Mouse (Mus musculus): ENCODE results near the gene Tbc1d13. TPM values are rescaled to one million over a fixed set of nuclear protein-coding genes. Genes with fewer than 3 reads are reported as not detected.

The Tbc1d13 gene
- 2.2 and 4.1 TPM in 2 replicates for polyA plus RNA-seq (2015; fragmentation: Nextera tagmentation; extraction: Ambion mirVana)

DNA sequence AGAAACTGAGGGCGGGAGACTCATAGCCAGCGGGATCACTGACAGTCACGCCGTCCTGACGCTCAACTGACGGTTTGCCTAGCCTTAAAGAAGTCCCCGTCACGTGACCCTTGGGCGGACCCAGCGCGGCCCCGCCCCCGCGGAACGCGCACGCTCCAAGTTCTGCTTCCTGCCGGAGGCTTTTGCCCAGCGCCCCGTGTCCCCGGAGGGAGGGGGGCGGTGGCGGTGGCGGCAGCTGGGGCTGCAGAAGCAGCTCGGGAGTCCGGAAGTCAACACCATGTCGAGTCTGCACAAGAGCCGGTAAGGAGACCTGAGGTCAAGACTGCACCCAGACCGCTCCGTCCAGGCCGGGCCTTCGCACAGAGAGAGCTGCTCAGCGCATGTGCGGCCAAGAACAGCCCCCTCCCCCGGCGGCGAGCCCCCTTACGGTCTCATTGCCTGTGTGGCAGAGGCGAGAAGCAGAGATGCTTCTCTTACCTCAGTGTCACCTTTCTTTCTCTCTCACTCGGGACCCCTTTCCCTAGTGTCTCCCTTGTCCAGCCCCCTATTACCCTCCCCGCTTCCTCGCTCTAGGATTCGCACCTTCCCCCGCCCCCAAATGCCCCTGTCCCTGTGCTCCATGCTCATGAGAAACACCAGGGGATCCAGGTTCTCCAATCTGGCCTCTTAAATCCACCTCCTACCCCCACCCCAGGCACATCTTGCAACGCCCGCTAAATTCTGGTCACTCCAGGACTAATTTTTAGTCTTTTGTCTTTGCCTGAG lies at the start of gene Tbc1d13:
TSS of gene Tbc1d13 (plus strand) at position 134 of the 765 bp plus-strand sequence.

DNA sequence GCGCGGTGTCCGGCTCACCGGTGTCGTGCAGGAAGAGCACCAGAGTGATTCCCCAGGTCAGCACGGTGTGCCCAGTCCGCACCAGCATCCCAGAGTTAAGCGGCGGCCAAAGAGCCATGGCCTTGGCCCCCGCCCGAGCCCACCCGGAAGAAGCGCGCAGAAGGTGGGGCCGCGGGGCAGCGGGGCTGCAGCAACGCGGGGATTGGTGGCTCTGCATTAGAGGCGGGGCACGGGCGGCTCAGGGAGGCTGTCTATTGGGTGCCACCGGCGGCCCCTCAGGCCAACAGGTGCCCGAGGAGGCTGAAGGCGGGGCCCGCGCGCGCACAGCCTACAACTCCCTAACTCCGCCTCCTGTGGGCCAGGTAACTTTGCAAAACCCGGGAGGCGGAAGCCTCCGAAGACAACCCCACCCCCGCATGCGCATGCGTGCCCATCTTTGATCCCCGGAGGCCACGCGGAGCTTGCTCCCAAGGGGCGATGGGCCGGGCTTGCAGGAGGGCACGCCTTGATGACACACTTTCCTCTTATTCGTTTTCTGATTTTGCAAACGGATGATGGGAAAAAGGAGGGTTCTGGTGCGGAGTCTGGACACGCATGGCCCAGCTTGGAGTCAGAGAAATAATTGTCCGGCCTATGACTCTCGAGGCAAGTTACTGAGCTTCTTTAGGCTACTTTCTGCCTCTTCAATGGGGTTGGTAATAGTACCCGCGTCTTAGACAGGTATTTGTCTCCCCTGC lies 39.9 kb upstream of the Tbc1d13 start, which contains the start of gene Zdhhc12:
TSS of gene Zdhhc12 (minus strand) at position 178 of the 737 bp plus-strand sequence.

DNA sequence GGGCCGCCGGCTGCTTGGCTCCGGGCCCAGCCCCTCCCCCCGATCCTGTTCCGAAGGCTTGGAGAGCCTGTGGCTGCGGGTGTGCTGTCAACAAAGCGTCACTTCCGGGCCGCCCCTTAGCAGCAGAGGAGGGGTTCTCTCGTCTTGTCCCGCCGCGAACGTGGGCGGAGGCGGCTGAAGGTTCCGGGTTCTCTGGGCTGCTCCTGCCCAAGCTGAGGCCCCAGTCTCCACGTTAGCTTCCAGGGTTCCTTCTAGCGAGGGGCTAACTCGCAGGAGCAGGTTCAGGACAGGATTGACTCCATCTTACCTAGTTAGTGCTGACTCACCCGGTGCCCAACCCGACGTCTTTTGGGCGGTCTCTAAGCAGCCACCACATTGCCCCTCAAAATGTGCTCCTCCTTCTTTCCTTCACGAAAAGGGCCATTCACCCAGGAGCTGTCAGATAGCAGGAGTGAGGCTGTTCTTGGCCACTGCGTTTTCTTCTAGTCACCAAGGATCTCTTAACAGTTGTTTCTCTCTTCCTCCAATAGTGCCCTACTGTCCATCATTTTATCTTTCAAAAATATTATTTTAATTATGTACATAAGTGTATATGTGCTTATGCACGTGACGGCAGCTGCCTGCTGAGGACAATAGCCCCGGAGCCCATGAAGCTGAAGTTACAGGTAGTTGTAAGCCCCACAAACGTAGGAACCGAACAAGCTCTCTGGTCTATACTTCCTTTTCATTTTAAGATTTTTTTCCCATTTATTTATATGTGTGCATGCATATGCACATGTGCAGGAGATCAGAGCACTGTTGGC lies 8.9 kb upstream of the Tbc1d13 start, which contains the start of gene Zer1:
TSS of gene Zer1 (minus strand) at position 114 of the 803 bp plus-strand sequence.

DNA sequence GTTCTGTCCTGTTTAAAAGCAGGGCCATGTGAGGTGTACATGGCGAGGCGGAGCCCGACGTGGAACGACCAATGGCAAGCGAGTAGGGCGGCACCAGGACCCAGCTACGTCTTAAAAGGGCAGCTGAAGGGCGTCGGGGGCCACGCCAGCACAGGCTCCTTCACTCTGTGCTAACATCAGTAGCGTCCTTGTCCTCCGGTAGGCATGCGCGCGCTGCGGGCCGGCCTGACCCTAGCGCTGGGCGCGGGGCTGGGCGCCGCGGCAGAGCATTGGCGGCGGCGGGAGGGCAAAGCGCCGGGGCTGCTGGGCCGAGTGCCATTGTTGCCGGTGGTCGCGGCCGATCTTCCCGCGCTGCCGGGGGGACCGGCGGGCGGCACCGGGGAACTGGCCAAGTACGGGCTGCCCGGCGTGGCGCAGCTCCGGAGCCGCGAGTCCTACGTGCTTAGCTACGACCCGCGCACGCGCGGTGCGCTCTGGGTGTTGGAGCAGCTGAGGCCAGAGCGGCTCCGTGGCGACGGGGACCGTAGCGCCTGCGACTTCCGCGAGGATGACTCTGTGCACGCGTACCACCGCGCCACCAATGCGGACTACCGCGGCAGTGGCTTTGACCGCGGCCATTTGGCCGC lies 37.9 kb downstream of the Tbc1d13 start, which contains the start of gene Endog:
TSS of gene Endog (plus strand) at position 123 of the 626 bp plus-strand sequence.

DNA sequence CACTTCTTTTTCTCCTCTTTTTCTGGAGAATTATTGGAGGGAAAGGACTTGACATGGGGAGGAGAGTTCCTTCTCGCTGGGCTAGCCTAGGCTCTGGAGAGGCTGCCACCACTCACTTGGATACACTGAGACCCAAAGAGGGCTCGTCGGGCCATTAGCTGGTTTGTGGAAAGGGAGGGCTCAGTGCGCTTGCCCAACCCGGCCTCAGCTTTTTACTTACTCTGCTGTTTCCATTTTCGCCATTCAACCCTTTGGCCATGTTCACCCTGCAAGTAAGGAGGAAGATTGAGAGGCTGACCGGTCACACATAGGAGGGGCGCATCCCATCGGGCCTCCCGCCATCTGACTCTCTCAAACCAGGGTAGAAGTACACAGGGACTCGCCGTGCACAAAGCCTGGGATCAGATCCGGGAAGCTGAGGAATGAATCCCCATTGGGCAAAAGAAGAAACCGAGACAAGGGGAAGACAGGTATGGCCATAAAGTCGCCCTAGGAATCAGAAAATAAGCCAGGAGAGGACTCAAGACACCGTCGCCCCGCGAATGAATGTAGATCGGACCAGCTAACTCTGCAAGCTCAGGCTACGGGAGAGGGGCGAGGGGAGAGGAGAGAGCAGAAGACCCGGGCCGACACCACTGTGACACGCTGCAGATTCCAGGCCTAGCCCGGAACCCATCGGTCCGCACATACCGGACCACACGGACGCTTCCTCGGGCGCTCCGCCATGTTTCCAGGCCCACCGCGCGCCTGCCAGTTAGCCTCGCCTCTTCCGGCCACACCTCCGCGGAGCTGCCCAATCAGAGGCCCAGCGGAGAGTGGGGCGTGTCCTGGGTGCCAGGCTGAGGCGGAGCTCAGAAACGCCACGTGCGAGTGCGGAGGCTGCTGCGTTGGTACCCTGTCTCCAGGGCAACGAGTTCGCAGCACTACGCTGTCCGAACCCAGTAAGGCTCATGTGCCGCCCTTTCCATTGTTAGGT lies 44.4 kb downstream of the Tbc1d13 start, which contains the start of gene Spout1:
TSS of gene Spout1 (minus strand) at position 760 of the 976 bp plus-strand sequence.

Other genes with a start within 250 kb of the Tbc1d13 start
- gene Odf2, start 244.5 kb upstream of the Tbc1d13 start, polyA plus RNA-seq (2015; fragmentation: Nextera tagmentation; extraction: Ambion mirVana), result 24.4 and 29.1 TPM in 2 replicates
- gene Gle1, start 198.3 kb upstream of the Tbc1d13 start, polyA plus RNA-seq (2015; fragmentation: Nextera tagmentation; extraction: Ambion mirVana), result 25.6 and 26.7 TPM in 2 replicates
- 71.0 and 86.1 TPM in 2 replicates for gene Sptan1, start 168.2 kb upstream of the Tbc1d13 start, polyA plus RNA-seq (2015; fragmentation: Nextera tagmentation; extraction: Ambion mirVana)
- gene Wdr34, start 84.9 kb upstream of the Tbc1d13 start, polyA plus RNA-seq (2015; fragmentation: Nextera tagmentation; extraction: Ambion mirVana), result 13.7 and 13.8 TPM in 2 replicates
- 179 and 195 TPM in 2 replicates for gene Set, start 76.4 kb upstream of the Tbc1d13 start, polyA plus RNA-seq (2015; fragmentation: Nextera tagmentation; extraction: Ambion mirVana)
- 3.1 TPM in 2 replicates for gene Pkn3, start 56.1 kb upstream of the Tbc1d13 start, polyA plus RNA-seq (2015; fragmentation: Nextera tagmentation; extraction: Ambion mirVana)
- 24.9 and 27.9 TPM in 2 replicates for gene Zdhhc12, start 40.1 kb upstream of the Tbc1d13 start, polyA plus RNA-seq (2015; fragmentation: Nextera tagmentation; extraction: Ambion mirVana)
- 3.5 and 4.2 TPM in 2 replicates for gene Zer1, start 9.2 kb upstream of the Tbc1d13 start, polyA plus RNA-seq (2015; fragmentation: Nextera tagmentation; extraction: Ambion mirVana)
- gene Endog, start 37.7 kb downstream of the Tbc1d13 start, polyA plus RNA-seq (2015; fragmentation: Nextera tagmentation; extraction: Ambion mirVana), result 22.8 TPM in 2 replicates
- 25.1 and 25.8 TPM in 2 replicates for gene Spout1, start 44.7 kb downstream of the Tbc1d13 start, polyA plus RNA-seq (2015; fragmentation: Nextera tagmentation; extraction: Ambion mirVana)
- 11.6 and 13.6 TPM in 2 replicates for gene Kyat1, start 72.1 kb downstream of the Tbc1d13 start, polyA plus RNA-seq (2015; fragmentation: Nextera tagmentation; extraction: Ambion mirVana)
- gene Lrrc8a, start 104.0 kb downstream of the Tbc1d13 start, polyA plus RNA-seq (2015; fragmentation: Nextera tagmentation; extraction: Ambion mirVana), result 27.9 and 29.2 TPM in 2 replicates
- 0.06 and 0.07 TPM in 2 replicates for gene Gm28035, start 106.8 kb downstream of the Tbc1d13 start, polyA plus RNA-seq (2015; fragmentation: Nextera tagmentation; extraction: Ambion mirVana)
- 7.8 and 8.7 TPM in 2 replicates for gene Phyhd1, start 132.5 kb downstream of the Tbc1d13 start, polyA plus RNA-seq (2015; fragmentation: Nextera tagmentation; extraction: Ambion mirVana)
- not detected in 2 replicates for gene Gm28038, start 147.3 kb downstream of the Tbc1d13 start, polyA plus RNA-seq (2015; fragmentation: Nextera tagmentation; extraction: Ambion mirVana)
- gene Dolk, start 152.6 kb downstream of the Tbc1d13 start, polyA plus RNA-seq (2015; fragmentation: Nextera tagmentation; extraction: Ambion mirVana), result 22.8 and 24.4 TPM in 2 replicates
- gene Nup188, start 152.7 kb downstream of the Tbc1d13 start, polyA plus RNA-seq (2015; fragmentation: Nextera tagmentation; extraction: Ambion mirVana), result 12.3 TPM in 2 replicates
- 77.9 and 87.5 TPM in 2 replicates for gene Sh3glb2, start 225.6 kb downstream of the Tbc1d13 start, polyA plus RNA-seq (2015; fragmentation: Nextera tagmentation; extraction: Ambion mirVana)
- gene Miga2, start 230.5 kb downstream of the Tbc1d13 start, polyA plus RNA-seq (2015; fragmentation: Nextera tagmentation; extraction: Ambion mirVana), result 13.9 and 15.1 TPM in 2 replicates

Measured in urinary bladder, postnatal 0 days (tissue).